Mouse (Mus musculus) bone marrow, adult 2 months (tissue): ENCODE measurements around the gene Cnnm1.

Source experiments
- CTCF ChIP-seq: fragments of 200-500 bp; IDR thresholded peaks from 2 replicates; pipeline ENCODE4 v1.5.1; 2011; ENCODE audit warnings: low read length, control low read depth; ENCODE audit not compliant: control insufficient read depth, insufficient read depth
- POLR2A ChIP-seq: fragments of 200-500 bp; IDR thresholded peaks from 2 replicates; pipeline ENCODE4 v1.6.1; 2011; ENCODE audit warnings: low read depth, mild to moderate bottlenecking, control low read depth, low read length, borderline replicate concordance; ENCODE audit not compliant: control insufficient read depth

GRCm38 (mm10) chr19:43487429-43487828 is 47.2 kb downstream of the Cnnm1 start:
- TF ChIP-seq CTCF = no peak
- no peak for TF ChIP-seq POLR2A
